Mouse (Mus musculus) intestine, embryonic 14.5 days (tissue): ENCODE results near the gene Pim2. TPM values are rescaled to one million over a fixed set of nuclear protein-coding genes. Genes with fewer than 3 reads are reported as not detected.
A peak's percentile ranks its signal among the peaks of the same experiment; 100 is the strongest.

Source experiments
- ATAC-seq: fragments of 200-750 bp; cut with Nextera tagmentation; replicated peaks from 2 replicates; pipeline ENCODE4 v1.8.0; 2017; ENCODE audit warnings: low read depth, moderate number of reproducible peaks, moderate TSS enrichment, moderate library complexity; ENCODE audit not compliant: low FRiP score, low TSS enrichment
- DNase-seq: peaks from one replicate; pipeline ENCODE4 v3.0.0-alpha.2; 2018; ENCODE audit warnings: low spot score
- H3K27ac ChIP-seq: fragments of 300-500 bp; sonication (generic); 2 replicates; pipeline ENCODE4 v1.5.1; 2014; ENCODE audit warnings: low read depth, mild to moderate bottlenecking, control low read depth
- H3K27me3 ChIP-seq: fragments of 300-500 bp; sonication (generic); replicated peaks from 2 replicates; pipeline ENCODE4 v1.6.1; 2014; ENCODE audit warnings: low read length, control low read depth; ENCODE audit not compliant: control insufficient read depth, insufficient read depth
- H3K36me3 ChIP-seq: fragments of 300-500 bp; sonication (generic); 2 replicates; pipeline ENCODE4 v1.6.1; 2014; ENCODE audit warnings: low read length, control low read depth; ENCODE audit not compliant: control insufficient read depth, insufficient read depth
- H3K4me1 ChIP-seq: fragments of 300-500 bp; sonication (generic); replicated peaks from 2 replicates; pipeline ENCODE4 v1.6.1; 2014; ENCODE audit warnings: low read length, control low read depth, mixed read lengths; ENCODE audit not compliant: control insufficient read depth, insufficient read depth
- H3K4me2 ChIP-seq: fragments of 300-500 bp; sonication (generic); 2 replicates; pipeline ENCODE4 v1.6.1; 2014; ENCODE audit warnings: low read length
- H3K4me3 ChIP-seq: fragments of 300-500 bp; sonication (generic); 2 replicates; pipeline ENCODE4 v1.5.1; 2014; ENCODE audit warnings: low read depth, low read length, control low read depth, mixed read lengths
- H3K9ac ChIP-seq: fragments of 300-500 bp; sonication (generic); 2 replicates; pipeline ENCODE4 v1.6.1; 2014; ENCODE audit warnings: mild to moderate bottlenecking, low read length
- H3K9me3 ChIP-seq: fragments of 300-500 bp; sonication (generic); 2 replicates; pipeline ENCODE4 v1.6.1; 2016; ENCODE audit warnings: low read length, control low read depth; ENCODE audit not compliant: control insufficient read depth
- WGBS: fragments of 180-500 bp; shearing (Covaris S2); extraction: QIAGEN DNeasy Blood & Tissue Kit; methylation state at CpG from one replicate; pipeline ENCODE4 v1.1.7; 2014; 5-methylcytosine and 5-hydroxymethylcytosine counted together
- polyA plus RNA-seq: library from polyadenylated mRNA; unstranded; fragments of >200 nt; fragmentation: Nextera tagmentation; extraction: Ambion mirVana; gene quantifications from 2 replicates; pipeline ENCODE4 v1.2.1, GENCODE M21; 2014

Gene Pim2
- polyA plus RNA-seq, 1 experiment from 2014 or later: 7.5 TPM

- no peak overlapping the region for H3K4me3 ChIP-seq
- no peaks in the 10 kb centered on the region for H3K4me1 ChIP-seq
- H3K4me2 ChIP-seq: no peak overlapping the region
- H3K9ac ChIP-seq: no peak overlapping the region
- 0 out of 2 replicates have a peak, but pooled peaks cover 5% of the 10 kb centered on the region for H3K36me3 ChIP-seq
- no peak overlapping the region for H3K27ac ChIP-seq
- WGBS: 81% methylated on average over 1 of the region's 1 CpGs
- ATAC-seq: no peak
- no peaks in the 10 kb centered on the region for H3K9me3 ChIP-seq
- no peak for DNase-seq
- H3K27me3 ChIP-seq: no peaks in the 10 kb centered on the region
Measured at GRCm38 (mm10) chrX:7863181-7863580, 14.9 kb upstream of the Pim2 start.

- DNase-seq (no peak), ATAC-seq (no peak)
- Histone ChIP-seq H3K36me3 (peaks cover 5% of the 10 kb centered on the region; the same call in 1 of the 2 replicates), H3K27ac (no peak overlapping the region), H3K9ac (no peak overlapping the region), H3K27me3 (no peaks in the 10 kb centered on the region), H3K4me2 (no peak overlapping the region), H3K9me3 (no peaks in the 10 kb centered on the region), H3K4me3 (no peak overlapping the region), H3K4me1 (no peaks in the 10 kb centered on the region)
- WGBS: 69% methylated on average over 3 of the region's 3 CpGs
Measured at GRCm38 (mm10) chrX:7864551-7864950, 13.5 kb upstream of the Pim2 start.

GRCm38 (mm10) chrX:7865343-7865742 lies 12.7 kb upstream of the Pim2 start:
- ATAC-seq: no peak
- peaks cover 5% of the 10 kb centered on the region; the same call in 1 of the 2 replicates for H3K36me3 ChIP-seq
- no peaks in the 10 kb centered on the region for H3K27me3 ChIP-seq
- no peak overlapping the region for H3K4me2 ChIP-seq
- no peaks in the 10 kb centered on the region for H3K4me1 ChIP-seq
- no peak overlapping the region for H3K4me3 ChIP-seq
- WGBS: 47% methylated on average over 2 of the region's 2 CpGs
- no peak overlapping the region for H3K9ac ChIP-seq
- H3K27ac ChIP-seq: no peak overlapping the region
- H3K9me3 ChIP-seq: no peaks in the 10 kb centered on the region
- DNase-seq: no peak

GRCm38 (mm10) chrX:7865786-7866185 lies 12.3 kb upstream of the Pim2 start:
- Histone ChIP-seq H3K27me3 (no peaks in the 10 kb centered on the region), H3K4me3 (no peak overlapping the region), H3K27ac (no peak overlapping the region), H3K36me3 (peaks cover 5% of the 10 kb centered on the region; the same call in 1 of the 2 replicates), H3K9me3 (no peaks in the 10 kb centered on the region), H3K4me2 (no peak overlapping the region), H3K9ac (no peak overlapping the region), H3K4me1 (no peaks in the 10 kb centered on the region)
- no peak for DNase-seq
- ATAC-seq: no peak
- 70% methylated on average over 2 of the region's 2 CpGs for WGBS

GRCm38 (mm10) chrX:7867141-7867540 lies 10.9 kb upstream of the Pim2 start:
- no peaks in the 10 kb centered on the region for H3K9me3 ChIP-seq
- no peak overlapping the region for H3K27ac ChIP-seq
- no peak overlapping the region for H3K9ac ChIP-seq
- no peaks in the 10 kb centered on the region for H3K27me3 ChIP-seq
- no peak for DNase-seq
- peaks cover 12% of the 10 kb centered on the region; the same call in 1 of the 2 replicates for H3K36me3 ChIP-seq
- no peak for ATAC-seq
- no peaks in the 10 kb centered on the region for H3K4me1 ChIP-seq
- H3K4me2 ChIP-seq: no peak overlapping the region
- no peak overlapping the region for H3K4me3 ChIP-seq
- WGBS: 87% methylated on average over 1 of the region's 1 CpGs

GRCm38 (mm10) chrX:7868506-7868905 lies 9.6 kb upstream of the Pim2 start:
- no peak overlapping the region for H3K4me2 ChIP-seq
- H3K9me3 ChIP-seq: no peaks in the 10 kb centered on the region
- DNase-seq (no peak), ATAC-seq (no peak)
- WGBS: 52% methylated on average over 2 of the region's 2 CpGs
- peaks cover 18% of the 10 kb centered on the region; the same call in 1 of the 2 replicates for H3K36me3 ChIP-seq
- H3K4me3 ChIP-seq: no peak overlapping the region
- no peaks in the 10 kb centered on the region for H3K27me3 ChIP-seq
- H3K27ac ChIP-seq: no peak overlapping the region
- no peaks in the 10 kb centered on the region for H3K4me1 ChIP-seq
- H3K9ac ChIP-seq: no peak overlapping the region

GRCm38 (mm10) chrX:7869826-7870225 lies 8.2 kb upstream of the Pim2 start:
- 49% methylated on average over 3 of the region's 3 CpGs for WGBS
- no peak for ATAC-seq
- Histone ChIP-seq H3K36me3 (peaks cover 24% of the 10 kb centered on the region; the same call in 1 of the 2 replicates), H3K4me3 (no peak overlapping the region), H3K4me2 (no peak overlapping the region), H3K9ac (no peak overlapping the region), H3K27me3 (no peaks in the 10 kb centered on the region), H3K27ac (no peak overlapping the region), H3K4me1 (no peaks in the 10 kb centered on the region), H3K9me3 (no peaks in the 10 kb centered on the region)
- DNase-seq: no peak

GRCm38 (mm10) chrX:7878495-7878894 lies 433 bp downstream of the Pim2 start:
- H3K4me2 ChIP-seq: peak overlapping the region; percentile 67
- H3K4me1 ChIP-seq: no peaks in the 10 kb centered on the region; the same call in 1 of the 2 replicates
- WGBS: 12% methylated on average over 21 of the region's 21 CpGs
- H3K27me3 ChIP-seq: no peaks in the 10 kb centered on the region
- no peak overlapping the region for H3K27ac ChIP-seq
- peak overlapping the region; percentile 42 for H3K4me3 ChIP-seq
- peak overlapping the region; percentile 30 for H3K9ac ChIP-seq
- no peaks in the 10 kb centered on the region for H3K9me3 ChIP-seq
- DNase-seq (peak; percentile 53), ATAC-seq (peak; percentile 13)
- H3K36me3 ChIP-seq: peaks cover 12% of the 10 kb centered on the region; the same call in 1 of the 2 replicates

- 10% methylated on average over 7 of the region's 11 CpGs for WGBS
- no peaks in the 10 kb centered on the region; the same call in 1 of the 2 replicates for H3K4me1 ChIP-seq
- no peaks in the 10 kb centered on the region for H3K9me3 ChIP-seq
- H3K27me3 ChIP-seq: no peaks in the 10 kb centered on the region
- no peak overlapping the region for H3K4me3 ChIP-seq
- 0 out of 2 replicates have a peak, but pooled peaks cover 6% of the 10 kb centered on the region for H3K36me3 ChIP-seq
- no peak overlapping the region for H3K27ac ChIP-seq
- H3K4me2 ChIP-seq: peak overlapping the region; percentile 30
- no peak overlapping the region for H3K9ac ChIP-seq
- ATAC-seq (no peak), DNase-seq (peak; percentile 58)
Measured at GRCm38 (mm10) chrX:7879819-7880218, 1.8 kb downstream of the Pim2 start.
